Mouse (Mus musculus): ENCODE measurements around the gene Stpg4.

- TF ChIP-seq CTCF (IDR thresholded peaks at IDR 0.05; ENCODE audit: extremely low read depth, insufficient read depth, insufficient read length, insufficient replicate concordance) (no peak), POLR2A (IDR thresholded peaks at IDR 0.05; ENCODE audit: low read depth, low read length) (no peak)
These were observed 75.2 kb downstream of the Stpg4 start for GRCm38 (mm10) chr17:87352106-87352897.

Measured in spleen, adult 2 months (tissue).